In genomic region chr5:33782999-33783390, GRCm38 (mm10) we compare ENCODE assay signal across 8 mouse cellular contexts. TPM values are rescaled to one million over a fixed set of nuclear protein-coding genes. Genes with fewer than 3 reads are reported as not detected.
DNase-seq lines count a peak whose midpoint lies in the region; ATAC-seq and TF ChIP-seq lines count a peak whose summit lies in the region.

No protein-coding gene starts in this region.

- 0 out of 2 replicates have a peak, but pooled peaks cover 3% of the 10 kb centered on the region for H3K36me3 ChIP-seq in heart, embryonic 10.5 days
- H3K36me3 ChIP-seq in CH12.LX (replicated peaks in 1 of 2; ENCODE audit: control insufficient read depth in 1 of 2, insufficient read depth in 1 of 2, low read length in 1 of 2), result peaks cover 0 to 13% of the 10 kb centered on the region in 2 experiments
- 0 out of 2 replicates have a peak, but pooled peaks cover under 1% of the 10 kb centered on the region for H3K36me3 ChIP-seq in forebrain, embryonic 13.5 days (ENCODE audit: poor library complexity, severe bottlenecking)
- peaks cover 5% of the 10 kb centered on the region; the same call in 1 of the 2 replicates for H3K36me3 ChIP-seq in liver, embryonic 13.5 days

- TF ChIP-seq RAD21 in CH12.LX (IDR thresholded peaks at IDR 0.05; ENCODE audit: low read depth, low read length), result no peak

- in situ Hi-C loops in CH12.LX (cut with MboI; ENCODE audit: low pct_ligation_motif_present, low pct_unique_long_range_greater_than_20kb, low sequenced_read_pairs), result loop anchor here (5.0 kb wide), 1 partner anchor 34 kb away; no protein-coding TSS in a partner anchor

- peak overlapping the region; percentile 58; the same call in 1 of the 2 replicates for H3K4me2 ChIP-seq in CH12.LX (ENCODE audit: insufficient read depth, low read depth, poor library complexity, severe bottlenecking)
- peak overlapping the region; percentile 94 for H3K4me2 ChIP-seq in forebrain, embryonic 13.5 days
- peak overlapping the region; percentile 74 for H3K4me2 ChIP-seq in liver, embryonic 13.5 days

- H3K4me1 ChIP-seq in heart, embryonic 10.5 days, result peaks cover 24% of the 10 kb centered on the region
- peaks cover 3 to 23% of the 10 kb centered on the region in 2 experiments; a peak in 3 of 4 replicates for H3K4me1 ChIP-seq in CH12.LX (ENCODE audit: control insufficient read depth in 1 of 2, insufficient read depth in 2 of 2)
- peaks cover 23% of the 10 kb centered on the region for H3K4me1 ChIP-seq in forebrain, embryonic 13.5 days
- peaks cover 43% of the 10 kb centered on the region for H3K4me1 ChIP-seq in liver, embryonic 13.5 days (replicated peaks)

- WGBS in heart, embryonic 10.5 days, result 10% methylated on average over 6 of the region's 6 CpGs
- 15% methylated on average over 6 of the region's 6 CpGs for WGBS in forebrain, embryonic 13.5 days
- WGBS in liver, embryonic 13.5 days (ENCODE audit: insufficient replicate concordance), result 8% methylated on average over 6 of the region's 6 CpGs

- peak overlapping the region; percentile 79 for H3K4me3 ChIP-seq in heart, embryonic 10.5 days
- peak overlapping the region; percentile 71 to 93 (median 89) for H3K4me3 ChIP-seq in CH12.LX (replicated peaks in 1 of 3; ENCODE audit: low read depth in 2 of 3, low read length in 2 of 3, poor library complexity in 1 of 3)
- peak overlapping the region; percentile 82 for H3K4me3 ChIP-seq in forebrain, embryonic 13.5 days
- H3K4me3 ChIP-seq in liver, embryonic 13.5 days (replicated peaks), result peak overlapping the region; percentile 77

- dilution Hi-C loops in CH12.LX (cut with MboI; ENCODE audit: extremely low pct_ligation_motif_present, extremely low pct_unique_long_range_greater_than_20kb, low sequenced_read_pairs), result no loop called here

- H3K27me3 ChIP-seq in heart, embryonic 10.5 days (ENCODE audit: insufficient read depth, poor library complexity, severe bottlenecking), result no peaks in the 10 kb centered on the region
- H3K27me3 ChIP-seq in CH12.LX (replicated peaks), result no peaks in the 10 kb centered on the region
- H3K27me3 ChIP-seq in forebrain, embryonic 13.5 days, result no peaks in the 10 kb centered on the region
- H3K27me3 ChIP-seq in liver, embryonic 13.5 days, result no peaks in the 10 kb centered on the region

- TF ChIP-seq CTCF in CH12.LX (conservative IDR thresholded peaks at IDR 0.05 in 1 of 2, IDR thresholded peaks at IDR 0.05 in 1 of 2; ENCODE audit: low read depth in 2 of 2, low read length in 2 of 2), result no peak

- no peaks in the 10 kb centered on the region for H3K9me3 ChIP-seq in heart, embryonic 10.5 days
- H3K9me3 ChIP-seq in CH12.LX (replicated peaks; ENCODE audit: low read length), result no peaks in the 10 kb centered on the region
- no peaks in the 10 kb centered on the region for H3K9me3 ChIP-seq in forebrain, embryonic 13.5 days (replicated peaks)
- no peaks in the 10 kb centered on the region for H3K9me3 ChIP-seq in liver, embryonic 13.5 days (replicated peaks)

- peak overlapping the region; percentile 28 for H3K9ac ChIP-seq in CH12.LX (ENCODE audit: insufficient read depth, low read depth)
- H3K9ac ChIP-seq in forebrain, embryonic 13.5 days, result peak overlapping the region; percentile 89
- H3K9ac ChIP-seq in liver, embryonic 13.5 days, result peak overlapping the region; percentile 83

- no peak for TF ChIP-seq POLR2A in CH12.LX (IDR thresholded peaks at IDR 0.05; ENCODE audit: low read depth, low read length)

- H3K79me2 ChIP-seq in CH12.LX (replicated peaks; ENCODE audit: control insufficient read depth, extremely low read depth, insufficient read depth, poor library complexity, severe bottlenecking), result no peaks in the 10 kb centered on the region

- TF ChIP-seq EP300 in CH12.LX (IDR thresholded peaks at IDR 0.05; ENCODE audit: low read length), result no peak

- H3K27ac ChIP-seq in heart, embryonic 10.5 days, result peak overlapping the region; percentile 90
- no peak overlapping the region for H3K27ac ChIP-seq in CH12.LX (ENCODE audit: insufficient read depth, low read depth)
- peak overlapping the region; percentile 79; the same call in 1 of the 2 replicates for H3K27ac ChIP-seq in forebrain, embryonic 13.5 days
- H3K27ac ChIP-seq in liver, embryonic 13.5 days, result no peak overlapping the region

- intact Hi-C loops in heart, postnatal 10 days (cut with DNase I), result loop anchor here (2.0 kb wide), 1 partner anchor 36 kb away; no protein-coding TSS in a partner anchor

- ATAC-seq in forebrain, embryonic 13.5 days, result no peak; the same call in 1 of the 2 replicates
- no peak for ATAC-seq in liver, embryonic 13.5 days (ENCODE audit: low read depth)

- no peak for DNase-seq in heart, embryonic 10.5 days (ENCODE audit: low spot score)
- DNase-seq in heart, postnatal 10 days, result no peak
- no peak for DNase-seq in CH12.LX (ENCODE audit: extremely low read depth)
- DNase-seq in liver, embryonic 13.5 days, result no peak
- no peak for DNase-seq in thymus, postnatal 0 days (ENCODE audit: low spot score)
- DNase-seq in frontal cortex, postnatal 36 days (ENCODE audit: low spot score in 2 of 2), result no peak
- no peak for DNase-seq in right cerebral cortex, postnatal 36 days (ENCODE audit: low spot score in 2 of 2)

TF ChIP-seq in CH12.LX, 34 proteins besides CTCF, POLR2A, EP300 and RAD21:
- TF ChIP-seq KAT2A (IDR thresholded peaks at IDR 0.05; ENCODE audit: insufficient replicate concordance, low read length) (no peak), ETS1 (conservative IDR thresholded peaks at IDR 0.05; ENCODE audit: low read depth, low read length) (no peak), USF1 (IDR thresholded peaks at IDR 0.05; ENCODE audit: low read depth, low read length) (no peak), MAFK (IDR thresholded peaks at IDR 0.05; ENCODE audit: insufficient replicate concordance, low read length) (no peak), CHD1 (IDR thresholded peaks at IDR 0.05; ENCODE audit: low read depth, low read length) (no peak)

RNA-seq across cellular contexts. Expression of gene Letm1, which starts 0.4 kb away (rescaled TPM):
- polyA plus RNA-seq in heart, embryonic 10.5 days (2016; fragmentation: Nextera tagmentation; extraction: Ambion mirVana), result 53.2 and 56.3 TPM in 2 replicates
- 100 to 1,000 TPM; 118 to 135 TPM for total RNA-seq in heart, postnatal 10 days (2021)
- total RNA-seq in CH12.LX (2012; rRNA removed) (21.8 and 25.7 TPM in 2 replicates), CH12.LX (2014; rRNA removed) (25.1 and 27.6 TPM in 2 replicates)
- 43.0 and 43.4 TPM in 2 replicates for polyA plus RNA-seq in CH12.LX (2012; ENCODE audit: insufficient read length, low read depth)
- polyA plus RNA-seq in forebrain, embryonic 13.5 days (2015; fragmentation: Nextera tagmentation; extraction: Ambion mirVana), result 47.5 and 50.4 TPM in 2 replicates
- 23.5 and 24.7 TPM in 2 replicates for polyA plus RNA-seq in liver, embryonic 13.5 days (2015; fragmentation: Nextera tagmentation; extraction: Ambion mirVana)
- polyA plus RNA-seq in thymus, postnatal 0 days (2015; fragmentation: Nextera tagmentation; extraction: Ambion mirVana), result 51.8 and 52.5 TPM in 2 replicates

RNA-seq across cellular contexts. Expression of gene Nsd2, which starts 37.5 kb away (rescaled TPM):
- polyA plus RNA-seq in heart, embryonic 10.5 days (2016; fragmentation: Nextera tagmentation; extraction: Ambion mirVana), result 45.7 and 48.7 TPM in 2 replicates
- 10 to 100 TPM; 54.4 to 66.9 TPM for total RNA-seq in heart, postnatal 10 days (2021)
- 55.0 and 63.3 TPM in 2 replicates for total RNA-seq in CH12.LX (2012; rRNA removed)
- 39.8 and 43.7 TPM in 2 replicates for total RNA-seq in CH12.LX (2014; rRNA removed)
- polyA plus RNA-seq in CH12.LX (2012; ENCODE audit: insufficient read length, low read depth), result 47.2 and 49.9 TPM in 2 replicates
- 83.8 and 86.8 TPM in 2 replicates for polyA plus RNA-seq in forebrain, embryonic 13.5 days (2015; fragmentation: Nextera tagmentation; extraction: Ambion mirVana)
- polyA plus RNA-seq in liver, embryonic 13.5 days (2015; fragmentation: Nextera tagmentation; extraction: Ambion mirVana), result 23.6 and 27.3 TPM in 2 replicates
- 46.6 and 51.5 TPM in 2 replicates for polyA plus RNA-seq in thymus, postnatal 0 days (2015; fragmentation: Nextera tagmentation; extraction: Ambion mirVana)

Comparison
In these comparisons a context has a peak if more than half of its experiments do, and no peak if none do; other contexts are left out.
1. H3K27ac ChIP-seq: peak in heart, embryonic 10.5 days (single experiment) and forebrain, embryonic 13.5 days (single experiment); none in CH12.LX (single experiment) and liver, embryonic 13.5 days (single experiment).
2. H3K9ac ChIP-seq: peak in every context shown above with its lines; median percentile 89 in forebrain, embryonic 13.5 days; 83 in liver, embryonic 13.5 days; 28 in CH12.LX.
3. Peak in every context shown above with its lines, with median percentiles within 50 percentile points of each other: H3K4me3 ChIP-seq and H3K4me2 ChIP-seq.